Mouse (Mus musculus) ES-E14 (cell line): ENCODE results near the gene Pgm3.

Experiments
- CHD2 ChIP-seq: IDR thresholded peaks from 2 replicates; pipeline ENCODE4 v1.6.1; 2014; ENCODE audit warnings: mild to moderate bottlenecking, low read depth, low read length, inconsistent platforms
- MAFK ChIP-seq: IDR thresholded peaks from 2 replicates; pipeline ENCODE4 v1.6.1; 2014; ENCODE audit warnings: mild to moderate bottlenecking, low read depth, low read length, inconsistent platforms; ENCODE audit not compliant: insufficient read depth
- ZC3H11A ChIP-seq: IDR thresholded peaks from 2 replicates; pipeline ENCODE4 v1.6.1; 2012; ENCODE audit warnings: low read depth, mild to moderate bottlenecking, inconsistent platforms, low read length, borderline replicate concordance
- ZNF384 ChIP-seq: IDR thresholded peaks from 2 replicates; pipeline ENCODE4 v1.6.1; 2012; ENCODE audit warnings: low read depth, low read length, inconsistent platforms

- TF ChIP-seq ZNF384 (no peak), CHD2 (no peak), MAFK (no peak), ZC3H11A (no peak)
Measured at GRCm38 (mm10) chr9:86599723-86600303, 28.2 kb upstream of the Pgm3 start.
